Mouse (Mus musculus) stomach, embryonic 14.5 days (tissue): Measurements from ENCODE around the gene Dclre1b. TPM values are rescaled to one million over a fixed set of nuclear protein-coding genes. Genes with fewer than 3 reads are reported as not detected.

Experiments used
- ATAC-seq: fragments of 200-750 bp; cut with Nextera tagmentation; 2 replicates; pipeline ENCODE4 v1.8.0; 2017; ENCODE audit warnings: low read depth, moderate TSS enrichment; ENCODE audit not compliant: insufficient number of reproducible peaks, insufficient read depth, low FRiP score
- H3K27ac ChIP-seq: fragments of 300-500 bp; sonication (generic); 2 replicates; pipeline ENCODE4 v1.5.1; 2014; ENCODE audit warnings: mild to moderate bottlenecking, low read length, moderate library complexity, mixed read lengths
- H3K27me3 ChIP-seq: fragments of 300-500 bp; sonication (generic); 2 replicates; pipeline ENCODE4 v1.6.1; 2014; ENCODE audit warnings: low read length, control low read depth, mixed read lengths; ENCODE audit not compliant: control insufficient read depth, insufficient read depth
- H3K36me3 ChIP-seq: fragments of 300-500 bp; sonication (generic); 2 replicates; pipeline ENCODE4 v1.6.1; 2014; ENCODE audit warnings: mild to moderate bottlenecking, control low read depth, low read length, moderate library complexity, mixed read lengths; ENCODE audit not compliant: control insufficient read depth, insufficient read depth
- H3K4me1 ChIP-seq: fragments of 300-500 bp; sonication (generic); 2 replicates; pipeline ENCODE4 v1.6.1; 2014; ENCODE audit warnings: low read length, control low read depth, mixed read lengths; ENCODE audit not compliant: control insufficient read depth, insufficient read depth
- H3K4me2 ChIP-seq: fragments of 300-500 bp; sonication (generic); replicated peaks from 2 replicates; pipeline ENCODE4 v1.6.1; 2014; ENCODE audit warnings: low read depth, low read length, control low read depth
- H3K4me3 ChIP-seq: fragments of 300-500 bp; sonication (generic); 2 replicates; pipeline ENCODE4 v1.5.1; 2014; ENCODE audit warnings: low read depth, low read length, control low read depth
- H3K9ac ChIP-seq: fragments of 300-500 bp; sonication (generic); replicated peaks from 2 replicates; pipeline ENCODE4 v1.6.1; 2014; ENCODE audit warnings: low read depth, mild to moderate bottlenecking, control low read depth, low read length, moderate library complexity, mixed read lengths
- H3K9me3 ChIP-seq: fragments of 300-500 bp; sonication (generic); 2 replicates; pipeline ENCODE4 v1.6.1; 2016; ENCODE audit warnings: low read depth, low read length, control low read depth; ENCODE audit not compliant: control insufficient read depth
- WGBS: fragments of 180-500 bp; shearing (Covaris S2); extraction: QIAGEN DNeasy Blood & Tissue Kit; methylation state at CpG from one replicate; pipeline ENCODE4 v1.1.7; 2014; 5-methylcytosine and 5-hydroxymethylcytosine counted together
- polyA plus RNA-seq: library from polyadenylated mRNA; unstranded; fragments of >200 nt; fragmentation: Nextera tagmentation; extraction: Ambion mirVana; gene quantifications from 2 replicates; pipeline ENCODE4 v1.2.1, GENCODE M21; 2014

The Dclre1b gene
- polyA plus RNA-seq, 1 experiment from 2014 or later = 30.9 TPM

DNA sequence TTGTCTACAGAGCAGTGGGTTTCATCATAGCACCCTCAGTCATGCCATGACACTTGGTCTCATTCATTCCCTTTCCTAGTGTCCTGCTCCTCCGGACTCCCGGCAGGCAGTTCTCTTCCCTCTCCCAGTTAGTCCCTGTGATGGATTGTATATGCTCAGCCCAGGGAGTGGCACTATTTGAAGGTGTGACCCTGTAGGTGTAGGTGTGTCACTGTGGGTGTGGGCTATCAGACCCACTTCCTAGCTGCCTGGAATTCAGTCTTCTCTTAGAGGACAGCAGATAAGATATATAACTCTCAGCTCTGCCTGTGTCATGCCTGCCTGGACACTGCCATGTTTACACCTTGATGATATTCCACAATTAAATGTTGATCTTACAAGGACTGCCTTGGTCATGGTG is 52.3 kb downstream of the Dclre1b start:
- H3K36me3 ChIP-seq = peaks cover 57% of the 10 kb centered on the region
- WGBS = 76% methylated on average over 2 of the region's 2 CpGs
- H3K27ac ChIP-seq = no peak overlapping the region
- no peak overlapping the region for H3K4me2 ChIP-seq
- no peaks in the 10 kb centered on the region for H3K9me3 ChIP-seq
- no peak overlapping the region for H3K4me3 ChIP-seq
- no peaks in the 10 kb centered on the region for H3K27me3 ChIP-seq
- H3K9ac ChIP-seq = no peak overlapping the region
- ATAC-seq = no peak
- no peaks in the 10 kb centered on the region for H3K4me1 ChIP-seq

- ATAC-seq = no peak
- H3K4me2 ChIP-seq = no peak overlapping the region
- H3K36me3 ChIP-seq = peaks cover 60% of the 10 kb centered on the region
- no peaks in the 10 kb centered on the region for H3K27me3 ChIP-seq
- no peaks in the 10 kb centered on the region for H3K4me1 ChIP-seq
- H3K4me3 ChIP-seq = no peak overlapping the region
- H3K9me3 ChIP-seq = no peaks in the 10 kb centered on the region
- H3K27ac ChIP-seq = no peak overlapping the region
- 63% methylated on average over 3 of the region's 3 CpGs for WGBS
- H3K9ac ChIP-seq = no peak overlapping the region
Observed at GRCm38 (mm10) chr3:103755351-103755750, 53.9 kb downstream of the Dclre1b start.

GRCm38 (mm10) chr3:103751558-103751957 is 57.7 kb downstream of the Dclre1b start:
- no peak overlapping the region for H3K9ac ChIP-seq
- no peaks in the 10 kb centered on the region for H3K4me1 ChIP-seq
- ATAC-seq = no peak
- H3K27me3 ChIP-seq = no peaks in the 10 kb centered on the region
- H3K36me3 ChIP-seq = peaks cover 59% of the 10 kb centered on the region
- no peaks in the 10 kb centered on the region for H3K9me3 ChIP-seq
- no peak overlapping the region for H3K27ac ChIP-seq
- H3K4me3 ChIP-seq = no peak overlapping the region
- H3K4me2 ChIP-seq = no peak overlapping the region
- 91% methylated on average over 2 of the region's 2 CpGs for WGBS

Other genes starting within 250 kb of the Dclre1b start
- gene Syt6, start 234.2 kb downstream of the Dclre1b start, polyA plus RNA-seq = 3.0 and 3.4 TPM in 2 replicates
- gene Atg4a-ps, start 163.4 kb downstream of the Dclre1b start, polyA plus RNA-seq = 0.28 TPM in 1 of 2 replicates, not detected in the other
- 68.2 and 76.5 TPM in 2 replicates for gene Olfml3, start 71.4 kb downstream of the Dclre1b start, polyA plus RNA-seq
- gene Gm10964, start 70.1 kb downstream of the Dclre1b start, polyA plus RNA-seq = not detected in 2 replicates
- gene Hipk1, start 17.9 kb downstream of the Dclre1b start, polyA plus RNA-seq = 18.1 and 18.8 TPM in 2 replicates
- 18.5 and 21.8 TPM in 2 replicates for gene Ap4b1, start 76 bp upstream of the Dclre1b start, polyA plus RNA-seq
- gene Gm43064, start 129 bp upstream of the Dclre1b start, polyA plus RNA-seq = 0.35 and 0.50 TPM in 2 replicates
- gene Bcl2l15, start 23.2 kb upstream of the Dclre1b start, polyA plus RNA-seq = 0.54 TPM in 1 of 2 replicates, not detected in the other
- gene Ptpn22, start 50.4 kb upstream of the Dclre1b start, polyA plus RNA-seq = 0.67 and 1.3 TPM in 2 replicates
- gene Rsbn1, start 104.7 kb upstream of the Dclre1b start, polyA plus RNA-seq = 12.5 and 12.8 TPM in 2 replicates
- 34.5 and 36.0 TPM in 2 replicates for gene Phtf1, start 158.7 kb upstream of the Dclre1b start, polyA plus RNA-seq